Mouse (Mus musculus) midbrain, embryonic 13.5 days (tissue): ENCODE results near the gene Slfn14. TPM values are rescaled to one million over a fixed set of nuclear protein-coding genes. Genes with fewer than 3 reads are reported as not detected.
"Not testable (repeated sequence)": the region's sequence is repeated elsewhere in the genome, so short reads cannot be mapped to it uniquely, and the experiment has no call there.

Source experiments
- ATAC-seq: fragments of 200-750 bp; cut with Nextera tagmentation; 2 replicates; pipeline ENCODE4 v1.8.0; 2017; ENCODE audit warnings: mild to moderate bottlenecking, moderate TSS enrichment, moderate library complexity
- H3K27ac ChIP-seq: fragments of 300-500 bp; sonication (generic); 2 replicates; pipeline ENCODE4 v1.5.1; 2015; ENCODE audit warnings: inconsistent platforms, mild to moderate bottlenecking, moderate library complexity
- H3K27me3 ChIP-seq: fragments of 300-500 bp; sonication (generic); 2 replicates; pipeline ENCODE4 v1.6.1; 2015; ENCODE audit warnings: mild to moderate bottlenecking, inconsistent platforms
- H3K36me3 ChIP-seq: fragments of 300-500 bp; sonication (generic); 2 replicates; pipeline ENCODE4 v1.6.1; 2015; ENCODE audit warnings: mild to moderate bottlenecking, inconsistent platforms
- H3K4me1 ChIP-seq: fragments of 300-500 bp; sonication (generic); replicated peaks from 2 replicates; pipeline ENCODE4 v1.6.1; 2015; ENCODE audit warnings: inconsistent platforms
- H3K4me2 ChIP-seq: fragments of 300-500 bp; sonication (generic); replicated peaks from 2 replicates; pipeline ENCODE4 v1.6.1; 2015; ENCODE audit warnings: moderate library complexity, mild to moderate bottlenecking, inconsistent platforms
- H3K4me3 ChIP-seq: fragments of 300-500 bp; sonication (generic); replicated peaks from 2 replicates; pipeline ENCODE4 v1.5.1; 2015; ENCODE audit warnings: mild to moderate bottlenecking, inconsistent platforms
- H3K9ac ChIP-seq: fragments of 300-500 bp; sonication (generic); replicated peaks from 2 replicates; pipeline ENCODE4 v1.6.1; 2015; ENCODE audit warnings: mild to moderate bottlenecking, inconsistent platforms
- H3K9me3 ChIP-seq: fragments of 300-500 bp; sonication (generic); 2 replicates; pipeline ENCODE4 v1.6.1; 2016; ENCODE audit warnings: mild to moderate bottlenecking, inconsistent platforms
- WGBS: fragments of 180-500 bp; shearing (Covaris S2); methylation state at CpG from one replicate; pipeline ENCODE4 v1.1.7; 2015; 5-methylcytosine and 5-hydroxymethylcytosine counted together
- polyA plus RNA-seq: library from polyadenylated mRNA; unstranded; fragments of >200 nt; fragmentation: Nextera tagmentation; extraction: Ambion mirVana; gene quantifications from 2 replicates; pipeline ENCODE4 v1.2.1, GENCODE M21; 2015

Gene Slfn14
- polyA plus RNA-seq = 0.12 and 0.15 TPM in 2 replicates

DNA sequence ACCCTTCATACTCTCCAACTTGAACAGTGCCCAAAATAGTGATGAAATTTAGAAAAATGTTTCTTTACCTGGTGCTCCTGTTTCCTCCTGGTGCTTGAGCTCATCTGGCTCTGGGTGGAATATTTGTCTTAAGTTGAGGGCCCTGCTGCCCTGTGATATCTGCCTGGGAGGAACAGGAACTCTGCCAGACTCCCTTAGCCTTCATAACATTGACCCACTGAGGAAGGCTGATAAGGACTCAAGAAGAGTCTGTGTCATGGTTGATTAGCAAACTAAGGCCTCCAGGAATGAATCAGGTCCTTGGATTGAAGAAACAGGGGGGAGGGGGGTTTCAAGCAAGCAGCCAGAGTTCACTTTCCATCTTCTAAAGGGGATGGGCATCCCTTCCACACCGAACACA lies at the start of gene Slfn14:
TSS of gene Slfn14 (minus strand) at position 161 of the 400 bp plus-strand sequence.
- no peak for ATAC-seq
- Histone ChIP-seq H3K9me3 (no peaks in the 10 kb centered on the region), H3K4me2 (no peak within 1 kb of the TSS), H3K4me3 (no peak within 1 kb of the TSS), H3K36me3 (no peaks in the 10 kb centered on the region), H3K4me1 (peaks cover 7% of the 10 kb centered on the region; the same call in 1 of the 2 replicates), H3K27ac (no peak within 1 kb of the TSS), H3K9ac (no peak within 1 kb of the TSS), H3K27me3 (no peaks in the 10 kb centered on the region)
- 82% methylated on average over 1 of the region's 1 CpGs for WGBS

GRCm38 (mm10) chr11:83335826-83336225 lies 49.3 kb upstream of the Slfn14 start:
- WGBS = 90% methylated on average over 7 of the region's 7 CpGs
- H3K27me3 ChIP-seq = no peaks in the 10 kb centered on the region
- peaks cover 71% of the 10 kb centered on the region for H3K36me3 ChIP-seq
- no peak overlapping the region for H3K4me2 ChIP-seq
- no peak overlapping the region for H3K27ac ChIP-seq
- no peak overlapping the region for H3K4me3 ChIP-seq
- no peaks in the 10 kb centered on the region for H3K4me1 ChIP-seq
- no peaks in the 10 kb centered on the region for H3K9me3 ChIP-seq
- no peak for ATAC-seq
- no peak overlapping the region for H3K9ac ChIP-seq

- H3K27ac ChIP-seq = no peak overlapping the region
- 56% methylated on average over 3 of the region's 3 CpGs for WGBS
- no peak overlapping the region for H3K4me3 ChIP-seq
- ATAC-seq = no peak
- peaks cover 62% of the 10 kb centered on the region for H3K36me3 ChIP-seq
- no peaks in the 10 kb centered on the region for H3K4me1 ChIP-seq
- no peaks in the 10 kb centered on the region for H3K9me3 ChIP-seq
- no peak overlapping the region for H3K4me2 ChIP-seq
- no peak overlapping the region for H3K9ac ChIP-seq
- H3K27me3 ChIP-seq = no peaks in the 10 kb centered on the region
These were observed 40.9 kb upstream of the Slfn14 start for GRCm38 (mm10) chr11:83327427-83327826.

DNA sequence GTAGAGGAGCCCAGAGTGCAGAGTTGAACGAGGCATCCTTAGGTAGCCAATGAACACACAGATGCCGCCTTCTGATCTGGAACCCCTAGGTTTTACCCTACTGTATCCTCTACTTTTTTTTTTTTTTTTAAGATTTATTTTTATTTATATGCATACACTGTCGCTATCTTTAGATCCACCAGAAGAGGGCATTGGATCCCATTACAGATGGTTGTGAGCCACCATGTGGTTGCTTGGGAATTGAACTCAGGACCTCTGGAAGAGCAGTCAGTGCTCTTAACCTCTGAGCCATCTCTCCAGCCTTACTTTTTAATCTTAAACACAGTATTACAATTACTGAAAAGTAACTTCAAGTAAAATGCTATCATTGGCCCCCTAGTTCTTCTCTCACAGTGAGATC lies 40.2 kb upstream of the Slfn14 start:
- not testable (repeated sequence) for H3K27me3 ChIP-seq, ATAC-seq, H3K4me1 ChIP-seq, H3K9ac ChIP-seq, H3K4me3 ChIP-seq, H3K9me3 ChIP-seq, H3K27ac ChIP-seq, H3K4me2 ChIP-seq
- peaks cover 68% of the 10 kb centered on the region for H3K36me3 ChIP-seq
- WGBS = 92% methylated on average over 3 of the region's 3 CpGs

- Histone ChIP-seq H3K4me1 (no peaks in the 10 kb centered on the region), H3K27me3 (no peaks in the 10 kb centered on the region), H3K9me3 (no peaks in the 10 kb centered on the region), H3K4me2 (no peak overlapping the region), H3K4me3 (no peak overlapping the region), H3K9ac (no peak overlapping the region), H3K27ac (no peak overlapping the region), H3K36me3 (peaks cover 62% of the 10 kb centered on the region)
- no peak for ATAC-seq
- WGBS = 93% methylated on average over 4 of the region's 4 CpGs
These were observed 32.5 kb upstream of the Slfn14 start for GRCm38 (mm10) chr11:83319048-83319447.

- Histone ChIP-seq H3K27me3 (no peaks in the 10 kb centered on the region), H3K9me3 (no peaks in the 10 kb centered on the region), H3K4me3 (no peak overlapping the region), H3K36me3 (peaks cover 25% of the 10 kb centered on the region), H3K9ac (no peak overlapping the region), H3K27ac (no peak overlapping the region), H3K4me1 (no peaks in the 10 kb centered on the region), H3K4me2 (no peak overlapping the region)
- ATAC-seq = no peak
- WGBS = 72% methylated on average over 5 of the region's 5 CpGs
These were observed 25.9 kb upstream of the Slfn14 start for GRCm38 (mm10) chr11:83312471-83312870.

DNA sequence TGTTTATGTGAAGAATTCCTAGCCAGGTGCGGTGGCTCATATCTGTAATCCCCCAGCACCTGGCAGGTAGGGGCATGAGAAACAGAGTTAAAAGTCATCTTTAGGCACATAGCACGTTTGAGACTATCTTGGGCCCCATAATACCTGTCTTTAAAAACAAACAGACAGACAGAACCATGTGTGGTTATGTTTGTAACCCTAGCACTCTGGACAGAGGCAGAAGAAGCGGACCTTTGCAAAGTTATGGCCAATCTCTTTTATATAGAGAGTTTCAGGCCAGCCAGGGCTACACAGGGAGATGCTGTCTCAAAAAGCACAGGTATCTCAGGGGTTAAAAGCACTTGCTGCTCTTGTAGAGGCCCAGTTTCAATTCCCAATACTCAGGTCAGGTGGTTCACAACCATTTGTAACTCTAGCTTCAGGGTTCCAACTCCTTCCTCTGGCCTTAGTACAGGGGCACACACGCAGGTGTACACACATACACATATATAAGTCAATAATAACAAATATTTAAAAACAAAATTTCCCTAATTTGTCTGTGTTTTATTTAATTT lies 20.3 kb upstream of the Slfn14 start:
- no peaks in the 10 kb centered on the region for H3K27me3 ChIP-seq
- no peak for ATAC-seq
- peaks cover 11% of the 10 kb centered on the region for H3K36me3 ChIP-seq
- no peak overlapping the region for H3K4me3 ChIP-seq
- H3K4me2 ChIP-seq = no peak overlapping the region
- no peak overlapping the region for H3K9ac ChIP-seq
- H3K4me1 ChIP-seq = peaks cover 41% of the 10 kb centered on the region
- no peak overlapping the region for H3K27ac ChIP-seq
- no peaks in the 10 kb centered on the region for H3K9me3 ChIP-seq
- 83% methylated on average over 4 of the region's 4 CpGs for WGBS

DNA sequence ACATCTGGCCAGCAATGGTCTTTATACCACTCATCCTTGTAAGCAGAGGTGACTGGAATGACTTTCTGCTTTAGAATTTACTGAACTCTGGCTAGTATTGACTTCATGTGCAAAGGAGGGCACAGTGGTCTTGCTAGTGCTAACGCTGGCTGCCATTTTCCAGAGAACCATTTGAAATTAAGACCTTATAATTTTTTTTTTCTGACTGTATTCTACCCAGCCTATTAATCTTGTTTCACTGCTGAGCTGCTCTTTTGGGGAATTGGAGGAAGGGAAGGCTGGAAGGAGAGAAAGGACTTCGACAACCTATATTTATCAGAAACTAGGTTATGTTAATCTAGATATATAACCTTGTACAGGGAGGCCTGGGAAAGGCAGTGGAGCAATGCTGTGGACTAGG lies 18.0 kb upstream of the Slfn14 start:
- Histone ChIP-seq H3K27ac (no peak overlapping the region), H3K4me3 (0 out of 2 replicates have a peak overlapping the region, but pooled peaks have one; percentile 97), H3K36me3 (peaks cover 7% of the 10 kb centered on the region), H3K27me3 (no peaks in the 10 kb centered on the region), H3K9me3 (no peaks in the 10 kb centered on the region), H3K4me1 (peaks cover 44% of the 10 kb centered on the region), H3K4me2 (peak overlapping the region; percentile 80), H3K9ac (peak overlapping the region; percentile 95)
- WGBS = 88% methylated on average over 2 of the region's 2 CpGs
- ATAC-seq = no peak

- H3K27ac ChIP-seq = no peak overlapping the region
- peak overlapping the region; percentile 95 for H3K9ac ChIP-seq
- H3K4me2 ChIP-seq = peak overlapping the region; percentile 80
- peaks cover 6% of the 10 kb centered on the region for H3K36me3 ChIP-seq
- H3K4me1 ChIP-seq = peaks cover 44% of the 10 kb centered on the region
- no peaks in the 10 kb centered on the region for H3K9me3 ChIP-seq
- H3K4me3 ChIP-seq = peak overlapping the region; percentile 97
- no peak for ATAC-seq
- H3K27me3 ChIP-seq = no peaks in the 10 kb centered on the region
- 77% methylated on average over 5 of the region's 5 CpGs for WGBS
These were observed 17.2 kb upstream of the Slfn14 start for GRCm38 (mm10) chr11:83303751-83304150.

GRCm38 (mm10) chr11:83302526-83303251 lies 16.2 kb upstream of the Slfn14 start, which contains the start of gene Pex12:
TSS of gene Pex12 (minus strand) at chr11:83302586.
- WGBS = under 1% methylated on average over 51 of the region's 51 CpGs
- H3K4me2 ChIP-seq = peak within 1 kb of the TSS; percentile 80
- peak within 1 kb of the TSS; percentile 97 for H3K4me3 ChIP-seq
- peaks cover 51% of the 10 kb centered on the region for H3K4me1 ChIP-seq
- H3K36me3 ChIP-seq = no peaks in the 10 kb centered on the region
- H3K9ac ChIP-seq = peak within 1 kb of the TSS; percentile 95
- H3K27me3 ChIP-seq = no peaks in the 10 kb centered on the region
- peak within 1 kb of the TSS; percentile 96 for H3K27ac ChIP-seq
- peak; percentile 85 for ATAC-seq
- no peaks in the 10 kb centered on the region for H3K9me3 ChIP-seq

- H3K4me2 ChIP-seq = peak overlapping the region; percentile 80
- H3K9me3 ChIP-seq = no peaks in the 10 kb centered on the region
- H3K36me3 ChIP-seq = no peaks in the 10 kb centered on the region
- peak overlapping the region; percentile 95 for H3K9ac ChIP-seq
- H3K4me1 ChIP-seq = peaks cover 57% of the 10 kb centered on the region
- 10% methylated on average over 10 of the region's 10 CpGs for WGBS
- peak overlapping the region; percentile 97 for H3K4me3 ChIP-seq
- H3K27ac ChIP-seq = peak overlapping the region; percentile 96
- ATAC-seq = no peak
- no peaks in the 10 kb centered on the region for H3K27me3 ChIP-seq
These were observed 15.6 kb upstream of the Slfn14 start for GRCm38 (mm10) chr11:83302124-83302523.

DNA sequence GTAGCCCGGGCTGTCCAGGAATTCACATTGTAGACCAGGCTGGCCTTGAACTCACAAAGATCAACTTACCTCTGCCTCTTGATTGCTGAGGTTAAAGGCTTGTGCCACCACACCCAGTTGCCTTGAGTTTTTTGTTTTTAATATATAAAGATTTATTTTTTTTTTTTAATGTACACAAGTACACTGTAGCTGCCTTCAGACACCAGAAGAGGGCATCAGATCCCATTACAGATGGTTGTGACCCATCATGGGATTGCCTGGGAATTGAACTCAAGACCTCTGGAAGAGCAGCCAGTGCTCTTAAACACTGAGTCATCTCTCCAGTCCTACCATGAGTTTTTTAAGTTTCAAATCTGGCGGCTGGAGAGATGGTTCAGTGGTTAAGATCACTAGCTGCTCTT lies 14.9 kb upstream of the Slfn14 start:
- WGBS = 63% methylated on average over 2 of the region's 2 CpGs
- H3K4me2 ChIP-seq = no peak overlapping the region; the same call in 1 of the 2 replicates
- no peaks in the 10 kb centered on the region for H3K9me3 ChIP-seq
- no peak overlapping the region for H3K9ac ChIP-seq
- H3K4me1 ChIP-seq = peaks cover 58% of the 10 kb centered on the region
- H3K36me3 ChIP-seq = peaks cover 4% of the 10 kb centered on the region
- no peaks in the 10 kb centered on the region for H3K27me3 ChIP-seq
- no peak overlapping the region for H3K4me3 ChIP-seq
- H3K27ac ChIP-seq = no peak overlapping the region
- no peak for ATAC-seq
